Mouse (Mus musculus) spleen, adult 2 months (tissue): ENCODE data around the gene Zfp777. TPM values are rescaled to one million over a fixed set of nuclear protein-coding genes. Genes with fewer than 3 reads are reported as not detected.

Source experiments
- DNase-seq, 2 experiments: peaks; one replicate each; pipeline versions ENCODE4 v3.0.0 to v3.0.0-alpha.2; 2012 to 2021; ENCODE audit warnings: low spot score in 2 of 2, low read depth in 1 of 2
- H3K27ac ChIP-seq: fragments of 200-500 bp; 2 replicates; pipeline ENCODE4 v1.5.1; 2012; ENCODE audit warnings: low read length, inconsistent platforms; ENCODE audit not compliant: insufficient read depth
- H3K27me3 ChIP-seq: fragments of 200-500 bp; 2 replicates; pipeline ENCODE4 v1.6.1; 2012; ENCODE audit warnings: mild to moderate bottlenecking, moderate library complexity, low read length, inconsistent platforms; ENCODE audit not compliant: control insufficient read depth, insufficient read depth
- H3K36me3 ChIP-seq: fragments of 200-500 bp; 2 replicates; pipeline ENCODE4 v1.6.1; 2012; ENCODE audit warnings: mild to moderate bottlenecking, low read length, inconsistent platforms; ENCODE audit not compliant: control insufficient read depth, insufficient read depth
- H3K4me1 ChIP-seq: fragments of 200-500 bp; 2 replicates; pipeline ENCODE4 v1.6.1; 2011; ENCODE audit warnings: inconsistent platforms; ENCODE audit not compliant: control insufficient read depth, insufficient read depth, insufficient read length
- H3K4me3 ChIP-seq: fragments of 200-500 bp; 2 replicates; pipeline ENCODE4 v1.5.1; 2011; ENCODE audit warnings: mild to moderate bottlenecking, inconsistent platforms; ENCODE audit not compliant: insufficient read depth, insufficient read length; ENCODE audit errors: extremely low read depth
- CTCF ChIP-seq: fragments of 200-500 bp; IDR thresholded peaks from 2 replicates; pipeline ENCODE4 v1.5.1; 2011; ENCODE audit warnings: mild to moderate bottlenecking, inconsistent platforms; ENCODE audit not compliant: insufficient read depth, insufficient read length, insufficient replicate concordance; ENCODE audit errors: extremely low read depth
- POLR2A ChIP-seq: fragments of 200-500 bp; IDR thresholded peaks from 2 replicates; pipeline ENCODE4 v1.6.1; 2011; ENCODE audit warnings: low read depth, low read length, inconsistent platforms
- WGBS: fragments of 180-500 bp; shearing (Covaris S2); methylation state at CpG from one replicate; pipeline ENCODE4 v1.1.7; 2018; 5-methylcytosine and 5-hydroxymethylcytosine counted together
- polyA plus RNA-seq: library from polyadenylated mRNA; depleted of rRNA; stranded (reverse); fragments of >200 nt; gene quantifications from 2 replicates; pipeline ENCODE4 v1.2.3, GENCODE M21; 2012; rRNA removed

The Zfp777 gene
- polyA plus RNA-seq = 17.1 and 19.2 TPM in 2 replicates

DNA sequence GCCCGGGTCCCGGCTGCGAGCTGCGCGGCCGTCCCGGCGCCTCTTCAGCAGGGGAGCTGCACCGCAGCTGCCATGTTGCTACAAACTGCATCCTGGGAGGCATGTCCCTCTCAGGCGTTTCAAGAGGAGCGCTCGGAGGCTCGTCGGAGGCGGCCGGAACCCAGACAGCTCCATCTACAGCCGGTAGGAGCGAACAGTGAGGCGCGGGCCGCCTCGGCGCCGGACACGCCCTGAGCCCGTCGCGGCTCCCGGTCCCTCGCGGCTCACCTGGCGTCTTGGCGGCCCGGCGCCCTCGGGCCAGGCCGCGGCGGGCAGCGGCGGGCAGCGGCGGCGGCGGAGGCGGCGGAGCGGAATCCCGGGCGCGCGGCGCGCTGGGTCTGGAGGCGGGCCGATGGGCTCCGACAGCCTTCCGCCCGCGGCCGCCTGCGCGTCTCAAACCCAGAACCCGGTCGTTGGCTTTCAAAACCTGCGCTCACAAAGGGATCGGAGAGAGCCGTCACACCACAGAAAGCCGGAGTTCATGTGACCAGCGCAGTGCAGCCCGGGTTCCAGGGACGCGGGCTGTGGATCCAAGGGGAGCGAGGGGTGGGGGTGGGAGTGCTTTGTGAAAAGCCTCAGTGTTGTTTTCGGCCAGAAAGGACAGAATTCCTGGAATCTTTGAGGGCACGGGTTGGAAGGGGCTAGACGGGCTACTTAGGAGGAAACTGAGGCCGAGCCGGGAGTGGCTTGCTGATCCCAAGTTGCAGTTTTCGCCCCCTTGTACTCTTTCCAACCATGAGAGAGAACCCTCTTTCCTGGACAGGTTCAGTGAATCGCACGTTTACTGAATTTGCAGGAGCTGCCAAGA lies at the start of gene Zfp777:
Gene Zfp777 (minus strand): TSS at position 486 of the 847 bp plus-strand sequence.
- WGBS = 3% methylated on average over 82 of the region's 82 CpGs
- peak; percentile 60 to 76 for DNase-seq
- H3K36me3 ChIP-seq = peaks cover 6% of the 10 kb centered on the region
- no peaks in the 10 kb centered on the region for H3K27me3 ChIP-seq
- H3K4me1 ChIP-seq = peaks cover 11% of the 10 kb centered on the region
- peak within 1 kb of the TSS; percentile 61 for H3K4me3 ChIP-seq
- H3K27ac ChIP-seq = peak within 1 kb of the TSS; percentile 26
- TF ChIP-seq CTCF (peak; percentile 55), POLR2A (no peak; the same call in 1 of the 2 replicates)

DNA sequence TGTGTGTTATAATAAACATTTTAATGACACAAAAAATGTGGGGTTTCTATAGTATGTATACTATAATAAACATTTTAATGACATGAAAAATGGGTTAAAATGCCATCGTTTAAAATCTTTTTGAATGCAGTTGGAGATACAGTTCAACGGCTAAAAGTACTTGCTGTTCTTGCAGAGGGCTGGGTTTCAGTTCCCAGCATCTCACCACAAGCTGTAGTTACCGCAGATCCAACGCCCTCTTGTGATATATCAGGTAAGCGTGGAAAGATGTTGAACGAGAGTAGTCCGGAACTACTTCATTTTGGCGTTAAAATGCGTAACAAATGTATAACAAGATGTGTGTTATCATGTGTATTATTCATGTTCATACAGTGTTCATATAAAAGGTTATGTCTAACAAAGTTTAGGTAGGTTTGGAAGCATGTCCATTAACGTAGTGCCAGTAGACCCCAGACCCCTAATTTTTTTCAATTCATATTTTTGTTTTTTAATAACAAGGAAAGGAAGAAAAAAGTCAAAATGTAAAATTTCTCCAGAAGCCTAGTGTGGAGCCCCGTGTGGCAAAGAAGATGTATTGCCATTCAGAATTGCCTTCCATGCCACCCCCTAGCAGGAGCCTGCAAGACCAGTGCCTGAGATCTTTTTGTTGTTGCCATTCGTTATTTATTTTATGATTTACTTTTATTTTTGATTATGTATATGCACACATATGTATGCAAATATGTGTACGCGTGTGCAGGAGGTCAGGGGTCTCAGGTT lies 38.4 kb upstream of the Zfp777 start:
- H3K4me3 ChIP-seq = no peak overlapping the region
- 34% methylated on average over 14 of the region's 14 CpGs for WGBS
- H3K4me1 ChIP-seq = peaks cover 4% of the 10 kb centered on the region; the same call in 1 of the 2 replicates
- peaks cover 13% of the 10 kb centered on the region for H3K36me3 ChIP-seq
- TF ChIP-seq POLR2A = no peak
- TF ChIP-seq CTCF = no peak
- no peak overlapping the region for H3K27ac ChIP-seq
- H3K27me3 ChIP-seq = no peaks in the 10 kb centered on the region
- peak; percentile 10 to 42 for DNase-seq

DNA sequence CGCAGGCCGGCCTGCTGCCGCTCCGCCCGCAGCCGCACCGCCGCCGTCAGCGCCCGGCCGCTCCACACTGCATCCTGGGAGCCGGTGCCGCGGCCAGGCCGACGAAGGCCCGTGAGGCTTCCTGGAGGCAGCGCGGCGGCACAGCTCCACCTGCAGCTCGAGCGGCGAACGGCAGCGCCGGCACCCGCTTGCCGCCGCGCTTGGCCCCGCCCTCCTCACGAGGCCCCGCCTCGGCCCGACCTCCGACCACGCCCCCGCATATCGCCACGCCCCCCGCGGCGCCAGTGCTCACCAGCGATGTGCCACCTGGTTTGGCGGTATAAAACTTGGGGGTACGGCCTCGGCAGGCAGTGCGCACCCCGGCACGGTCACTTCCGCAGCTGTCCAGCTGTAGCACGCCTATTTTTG lies 37.8 kb upstream of the Zfp777 start, which contains the start of gene Zfp746:
Gene Zfp746 (minus strand): TSS at position 123 of the 408 bp plus-strand sequence.
- peak; percentile 71 to 93 for DNase-seq
- peaks cover 4% of the 10 kb centered on the region; the same call in 1 of the 2 replicates for H3K4me1 ChIP-seq
- TF ChIP-seq POLR2A (peak; percentile 46), CTCF (peak; percentile 68)
- peak within 1 kb of the TSS; percentile 87 for H3K27ac ChIP-seq
- H3K27me3 ChIP-seq = no peaks in the 10 kb centered on the region
- WGBS = under 1% methylated on average over 45 of the region's 53 CpGs
- H3K4me3 ChIP-seq = peak within 1 kb of the TSS; percentile 70
- peaks cover 17% of the 10 kb centered on the region for H3K36me3 ChIP-seq

DNA sequence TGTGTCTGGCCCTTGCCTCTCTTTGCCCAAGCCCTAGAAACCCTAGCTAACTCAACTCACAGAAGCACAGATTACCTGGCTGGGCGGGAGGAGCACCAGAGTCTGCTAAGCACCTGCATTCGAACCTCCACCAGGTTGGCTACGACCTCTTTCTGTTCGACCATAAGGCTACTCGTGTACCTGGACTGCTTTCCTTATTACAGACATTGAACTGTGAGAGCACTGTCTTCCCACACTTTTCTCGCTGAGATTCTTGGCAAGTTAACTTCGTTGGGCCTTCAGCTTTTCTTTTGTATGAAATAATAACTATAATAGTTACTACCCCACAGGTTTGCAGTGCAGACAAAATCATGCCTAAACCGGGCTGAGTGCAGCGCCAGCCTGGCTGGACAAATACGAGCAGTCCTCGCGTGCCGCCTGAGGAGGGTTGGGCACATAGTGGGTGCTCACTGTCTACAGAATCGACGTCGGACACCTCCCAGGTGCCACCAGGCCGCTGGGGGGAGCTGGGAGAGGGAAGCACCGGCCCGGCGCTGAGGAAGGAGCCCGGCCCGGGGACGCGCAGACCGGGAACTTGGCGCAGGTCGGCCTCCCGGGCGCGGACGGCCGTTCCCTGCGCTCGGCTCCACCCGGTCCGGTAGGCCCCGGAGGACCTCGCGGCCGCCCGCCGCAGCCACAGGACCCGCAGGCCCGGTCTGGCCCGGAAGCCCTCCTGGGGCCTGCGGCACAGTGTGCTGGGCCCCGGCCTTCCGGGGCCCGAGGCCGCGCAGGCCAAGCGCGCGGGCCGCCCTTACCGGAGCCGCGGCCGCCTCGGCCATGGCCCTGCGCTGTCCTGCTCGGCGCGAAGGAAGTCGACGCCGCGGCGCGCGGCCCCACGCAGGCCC lies 37.1 kb upstream of the Zfp777 start:
- DNase-seq = peak; percentile 47 to 71
- Histone ChIP-seq H3K27ac (peak overlapping the region; percentile 87), H3K4me1 (peaks cover 4% of the 10 kb centered on the region; the same call in 1 of the 2 replicates), H3K4me3 (peak overlapping the region; percentile 70), H3K36me3 (peaks cover 24% of the 10 kb centered on the region), H3K27me3 (no peaks in the 10 kb centered on the region)
- 3% methylated on average over 66 of the region's 72 CpGs for WGBS
- no peak; the same call in 1 of the 2 replicates for TF ChIP-seq POLR2A
- TF ChIP-seq CTCF = 0 out of 2 replicates have a peak, but pooled peaks have one; percentile 12

DNA sequence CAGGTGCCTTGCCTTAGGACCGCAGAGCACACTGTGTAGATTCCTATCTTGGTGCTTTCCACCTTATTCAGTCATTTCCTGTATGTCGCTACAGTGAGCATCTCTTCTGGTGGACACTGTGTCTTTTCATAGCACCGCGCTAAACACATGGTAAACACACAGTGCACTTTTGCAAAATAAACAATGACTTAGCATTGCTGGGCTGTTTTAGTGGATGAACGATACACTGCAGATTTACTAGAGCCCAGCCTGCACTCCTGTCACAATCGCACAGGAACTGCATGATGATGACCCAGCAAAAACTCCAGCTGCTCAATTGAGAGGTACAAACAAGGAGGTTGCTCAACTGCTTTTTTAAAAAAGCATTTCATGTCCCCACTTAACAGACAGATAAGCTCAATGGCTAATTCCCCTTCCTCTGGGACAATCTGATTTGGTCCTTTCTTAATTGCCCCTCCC lies 35.1 kb upstream of the Zfp777 start:
- no peak for DNase-seq
- TF ChIP-seq CTCF (no peak), POLR2A (no peak)
- Histone ChIP-seq H3K36me3 (peaks cover 35% of the 10 kb centered on the region), H3K4me3 (no peak overlapping the region), H3K27me3 (no peaks in the 10 kb centered on the region), H3K4me1 (peaks cover 4% of the 10 kb centered on the region; the same call in 1 of the 2 replicates), H3K27ac (no peak overlapping the region)
- 52% methylated on average over 6 of the region's 6 CpGs for WGBS

DNA sequence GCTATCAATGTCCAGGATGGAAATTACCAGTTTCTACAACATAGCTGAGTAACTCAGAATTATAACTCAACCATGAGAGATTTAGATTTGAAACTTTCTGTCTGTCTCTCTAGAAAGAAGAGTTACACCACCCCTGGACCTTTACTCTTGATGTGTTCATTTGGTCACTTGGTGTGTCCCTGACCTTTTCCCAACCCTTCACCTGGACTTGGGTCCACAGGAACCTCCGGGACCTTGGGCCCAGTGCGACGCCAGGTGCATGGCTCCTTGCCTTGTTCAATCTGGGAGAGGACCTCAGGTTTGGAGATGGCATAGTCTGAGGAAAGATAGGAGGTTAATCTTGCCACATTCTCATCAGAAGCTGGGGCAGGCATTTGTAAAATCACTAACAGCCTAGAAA lies 33.2 kb upstream of the Zfp777 start:
- Histone ChIP-seq H3K27ac (no peak overlapping the region), H3K27me3 (no peaks in the 10 kb centered on the region), H3K4me1 (peaks cover 4% of the 10 kb centered on the region; the same call in 1 of the 2 replicates), H3K4me3 (no peak overlapping the region), H3K36me3 (peaks cover 44% of the 10 kb centered on the region)
- TF ChIP-seq POLR2A (no peak), CTCF (no peak)
- WGBS = 94% methylated on average over 3 of the region's 3 CpGs
- no peak for DNase-seq
